Mouse (Mus musculus) large intestine, adult 2 months (tissue): ENCODE data around the gene Kiz. TPM values are rescaled to one million over a fixed set of nuclear protein-coding genes. Genes with fewer than 3 reads are reported as not detected.

Experiments
- DNase-seq: peaks from one replicate; pipeline ENCODE4 v3.0.0-alpha.2; 2012; ENCODE audit warnings: low read depth, low spot score
- WGBS: fragments of 180-500 bp; shearing (Covaris S2); methylation state at CpG from one replicate; pipeline ENCODE4 v1.1.7; 2018; 5-methylcytosine and 5-hydroxymethylcytosine counted together
- polyA plus RNA-seq: library from polyadenylated mRNA; depleted of rRNA; stranded (reverse); fragments of >200 nt; gene quantifications from 2 replicates; pipeline ENCODE4 v1.2.3, GENCODE M21; 2012; rRNA removed

The Kiz gene
- polyA plus RNA-seq: 1.5 and 2.1 TPM in 2 replicates

DNA sequence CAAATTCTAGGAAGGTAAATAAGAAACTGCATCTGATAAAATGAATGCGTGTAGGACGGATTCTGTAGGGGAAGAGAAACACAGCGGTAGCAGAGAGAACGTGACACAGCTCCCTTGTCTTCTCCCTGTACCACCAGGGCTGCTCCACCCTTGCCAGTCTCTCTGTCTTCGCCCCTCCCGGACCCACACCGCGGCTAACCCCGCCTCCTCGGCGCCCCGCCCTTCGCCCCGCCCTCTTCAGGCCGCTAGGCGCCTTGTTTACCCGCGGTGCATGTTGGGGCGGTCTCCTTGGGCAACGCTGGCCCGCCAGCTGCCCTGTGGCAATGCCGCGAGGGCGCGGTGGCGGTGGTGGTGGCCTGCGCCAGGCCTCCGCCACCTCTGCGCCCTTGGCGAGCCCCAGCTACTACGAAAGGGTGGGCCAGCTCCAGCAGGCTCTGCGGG is at the start of gene Kiz:
Kiz (plus strand) TSS at position 266 of the 441 bp plus-strand sequence.
- WGBS: under 1% methylated on average over 32 of the region's 32 CpGs
- peak; percentile 78 for DNase-seq

DNA sequence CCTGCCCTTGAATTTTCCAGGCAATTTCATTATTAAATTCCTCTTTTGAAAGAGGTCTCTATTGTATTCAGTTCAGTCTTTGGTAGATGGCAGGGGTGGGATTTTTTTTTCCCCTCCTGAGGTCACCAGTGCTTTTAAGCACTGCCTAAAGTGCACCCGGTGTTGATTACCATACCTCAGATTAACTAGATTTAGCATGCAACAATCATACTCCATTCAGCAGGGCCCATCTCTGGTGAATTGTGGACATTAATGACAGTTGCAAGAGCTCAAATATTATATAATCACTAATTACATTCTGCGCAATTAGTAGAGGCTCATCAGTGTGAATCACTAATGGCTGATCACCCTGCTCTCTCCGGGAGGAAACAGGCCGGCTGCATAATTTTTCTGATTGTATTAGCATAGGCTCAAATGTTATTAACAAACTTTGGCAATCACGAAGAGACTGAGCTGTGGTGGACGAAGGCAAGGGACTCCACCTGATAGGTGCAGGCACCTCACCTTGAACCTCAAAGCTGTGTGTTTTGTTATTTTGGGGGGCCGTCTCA is 45.9 kb upstream of the Kiz start:
- no peak for DNase-seq
- 85% methylated on average over 7 of the region's 7 CpGs for WGBS

DNA sequence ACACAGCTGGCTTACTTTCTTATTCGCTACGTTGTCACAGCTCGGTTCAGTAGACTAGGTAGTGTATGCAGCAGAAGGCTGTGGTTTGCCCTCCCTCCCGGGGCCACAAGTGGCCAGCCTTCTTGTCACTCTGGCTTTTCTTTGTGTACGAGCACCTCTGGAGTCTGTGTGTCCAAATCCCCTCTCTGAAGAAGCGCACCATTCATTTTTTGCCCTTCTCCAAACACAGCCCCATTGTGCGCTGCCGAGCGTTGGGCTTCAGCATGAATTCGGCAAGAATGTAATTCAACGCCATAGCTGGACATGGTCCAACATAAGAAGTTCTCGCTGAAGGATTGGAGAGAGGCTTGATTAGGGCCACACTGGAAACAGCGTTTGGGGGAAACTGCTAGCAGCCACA is 45.0 kb upstream of the Kiz start:
- WGBS: 72% methylated on average over 13 of the region's 13 CpGs
- DNase-seq: no peak

DNA sequence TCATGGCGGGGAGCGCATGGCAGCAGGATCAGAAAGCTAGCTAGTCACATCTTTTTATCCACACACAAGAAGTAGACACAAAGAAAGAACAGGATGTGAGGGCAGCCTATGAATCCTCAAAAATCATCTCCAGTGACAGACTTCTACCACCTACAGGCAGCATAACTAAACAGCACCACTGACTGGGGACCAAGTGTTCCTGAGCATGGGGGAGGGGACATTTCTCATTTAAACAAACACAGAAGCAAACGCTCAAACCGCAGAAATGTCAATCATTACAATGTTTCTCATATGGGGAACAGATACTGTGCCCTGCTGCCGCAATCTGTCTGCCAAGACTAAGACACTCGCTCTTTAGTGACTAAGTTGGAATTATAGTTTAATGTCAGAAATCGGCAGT is 40.7 kb upstream of the Kiz start:
- DNase-seq: no peak
- 71% methylated on average over 7 of the region's 7 CpGs for WGBS

DNA sequence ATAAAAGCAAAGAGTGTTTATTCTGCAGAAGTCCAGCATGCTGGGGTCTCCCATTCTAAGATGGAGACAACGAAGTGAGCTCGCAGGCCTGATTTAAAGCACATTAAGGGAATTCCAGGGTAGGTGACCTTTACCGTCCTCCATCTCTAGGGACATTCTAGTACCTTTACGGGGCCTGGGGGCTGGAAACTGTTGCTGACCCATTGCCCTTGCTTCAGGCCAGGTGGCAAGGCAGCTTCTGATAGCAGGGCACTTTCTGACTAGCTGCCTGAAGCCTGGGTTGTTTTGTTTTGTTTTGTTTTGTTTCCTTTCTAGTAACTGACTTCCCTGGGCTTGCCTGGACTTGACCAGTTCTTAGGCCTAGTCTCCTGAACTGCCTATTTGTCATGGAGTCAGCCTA is 36.6 kb upstream of the Kiz start:
- no peak for DNase-seq
- 84% methylated on average over 4 of the region's 4 CpGs for WGBS

DNA sequence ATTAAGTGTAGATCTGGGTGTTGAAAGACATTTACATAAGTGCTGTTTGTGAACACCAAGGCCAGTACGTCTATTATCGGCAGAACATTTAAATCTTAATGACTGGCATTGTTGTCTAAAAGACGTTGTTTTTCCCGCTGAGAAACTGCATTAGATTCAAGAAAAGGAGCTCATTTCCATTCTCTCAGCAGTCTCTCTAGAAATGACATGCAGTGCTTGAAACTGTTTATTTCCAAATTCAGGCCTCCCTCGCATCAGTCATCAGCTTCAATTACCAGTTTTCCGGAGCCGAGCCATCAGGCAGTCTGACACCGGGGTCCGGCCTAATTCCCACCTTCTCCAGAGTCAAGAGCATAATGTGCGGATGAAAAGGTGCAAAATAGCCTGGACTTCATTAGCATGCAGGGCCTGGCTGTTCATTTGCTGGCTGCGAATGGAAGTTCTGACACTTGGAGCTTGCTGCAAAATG is 32.1 kb upstream of the Kiz start:
- no peak for DNase-seq
- WGBS: 72% methylated on average over 11 of the region's 11 CpGs

DNA sequence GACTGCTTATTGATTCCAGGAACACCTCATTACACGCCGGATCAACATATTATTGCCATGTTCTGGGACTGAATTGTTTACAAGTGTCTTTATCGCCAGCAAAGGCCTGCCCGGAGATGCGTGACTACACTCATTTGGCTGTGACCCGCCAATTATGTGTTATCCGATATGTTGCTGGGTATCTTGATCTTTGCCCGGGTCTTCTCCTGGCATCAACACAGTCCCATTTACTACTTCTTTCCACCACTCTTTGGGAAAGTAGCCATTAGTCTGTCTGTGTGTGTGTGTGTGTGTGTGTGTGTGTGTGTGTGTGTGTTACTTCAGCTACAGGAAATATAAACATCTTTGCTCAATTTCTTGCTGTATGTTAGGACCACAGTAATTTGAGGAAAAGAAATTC is 31.6 kb upstream of the Kiz start:
- whole genome bisulfite sequencing: 79% methylated on average over 8 of the region's 8 CpGs
- no peak for DNase-seq

DNA sequence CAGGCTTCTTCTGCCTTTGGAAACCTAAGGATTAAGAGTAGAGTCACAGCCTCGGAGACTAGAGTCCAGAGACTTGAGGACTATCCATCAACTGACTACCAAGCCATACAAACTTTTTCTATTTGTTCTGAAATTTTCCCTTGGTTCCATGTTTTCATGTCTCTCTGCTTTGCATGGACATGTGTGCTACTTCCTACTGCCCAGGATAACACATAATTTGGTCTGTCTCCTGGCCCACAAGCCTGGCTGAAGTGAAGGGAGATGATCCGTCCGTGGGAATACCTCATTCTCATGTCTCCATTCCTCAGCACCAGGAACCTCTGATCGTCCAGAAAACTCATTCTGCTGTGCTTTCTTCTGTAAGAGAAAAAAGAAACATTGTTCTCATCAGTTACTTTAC is 27.7 kb upstream of the Kiz start:
- DNase-seq: no peak
- 79% methylated on average over 4 of the region's 4 CpGs for WGBS

DNA sequence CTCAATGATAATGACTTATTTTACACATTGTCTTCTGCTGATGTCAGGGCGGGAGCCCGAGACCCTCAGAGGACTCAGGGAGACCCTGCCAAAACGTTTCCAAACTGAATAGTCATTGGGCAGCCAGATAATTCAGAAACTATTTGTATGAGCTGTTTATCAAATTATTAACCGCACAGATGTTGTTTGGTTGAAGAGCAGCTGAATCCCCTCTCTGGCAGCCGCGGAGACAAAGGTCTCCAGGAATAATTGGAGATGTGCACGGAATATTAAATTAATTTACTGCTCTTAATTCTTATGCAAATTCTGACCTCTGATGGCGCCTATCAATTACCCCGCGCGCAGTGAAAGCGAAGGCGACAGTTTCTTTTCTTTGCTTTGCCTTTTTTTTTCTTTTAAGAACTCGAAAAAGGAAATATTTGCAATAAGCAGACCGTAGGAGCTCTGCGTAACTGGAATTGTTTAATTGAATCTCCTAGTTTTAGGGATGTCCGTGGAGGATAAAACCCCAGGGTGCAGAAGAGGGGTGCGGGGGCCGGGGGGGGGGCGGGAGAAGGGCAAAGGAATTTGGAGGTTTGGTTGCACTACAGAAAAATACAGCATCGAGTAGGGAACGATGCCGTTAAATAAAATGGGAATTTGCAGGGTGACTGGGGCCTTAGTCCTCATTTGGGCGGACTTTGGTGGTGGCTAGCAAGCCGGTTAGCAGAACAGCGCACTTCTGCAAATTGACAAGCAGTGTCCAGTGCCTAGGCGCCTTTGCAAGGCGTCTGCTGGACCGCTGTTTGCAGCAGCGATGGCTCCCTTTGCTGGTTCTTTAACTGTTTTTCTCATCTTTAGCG is 22.2 kb upstream of the Kiz start:
- 11% methylated on average over 31 of the region's 31 CpGs for WGBS
- DNase-seq: no peak

DNA sequence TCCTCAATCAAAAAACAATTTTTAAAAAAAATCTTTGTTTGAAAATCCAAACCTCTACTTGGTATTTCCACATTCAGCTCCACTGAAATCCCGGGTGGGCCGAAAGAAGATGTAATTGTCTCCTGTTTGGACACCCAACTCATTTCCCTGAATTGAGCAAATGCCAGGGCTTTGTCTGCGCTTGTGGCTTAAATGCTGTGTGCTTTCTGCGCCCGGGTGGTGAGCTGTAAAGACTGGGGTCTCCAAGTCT is 21.7 kb upstream of the Kiz start:
- no peak for DNase-seq
- 2% methylated on average over 5 of the region's 5 CpGs for WGBS

DNA sequence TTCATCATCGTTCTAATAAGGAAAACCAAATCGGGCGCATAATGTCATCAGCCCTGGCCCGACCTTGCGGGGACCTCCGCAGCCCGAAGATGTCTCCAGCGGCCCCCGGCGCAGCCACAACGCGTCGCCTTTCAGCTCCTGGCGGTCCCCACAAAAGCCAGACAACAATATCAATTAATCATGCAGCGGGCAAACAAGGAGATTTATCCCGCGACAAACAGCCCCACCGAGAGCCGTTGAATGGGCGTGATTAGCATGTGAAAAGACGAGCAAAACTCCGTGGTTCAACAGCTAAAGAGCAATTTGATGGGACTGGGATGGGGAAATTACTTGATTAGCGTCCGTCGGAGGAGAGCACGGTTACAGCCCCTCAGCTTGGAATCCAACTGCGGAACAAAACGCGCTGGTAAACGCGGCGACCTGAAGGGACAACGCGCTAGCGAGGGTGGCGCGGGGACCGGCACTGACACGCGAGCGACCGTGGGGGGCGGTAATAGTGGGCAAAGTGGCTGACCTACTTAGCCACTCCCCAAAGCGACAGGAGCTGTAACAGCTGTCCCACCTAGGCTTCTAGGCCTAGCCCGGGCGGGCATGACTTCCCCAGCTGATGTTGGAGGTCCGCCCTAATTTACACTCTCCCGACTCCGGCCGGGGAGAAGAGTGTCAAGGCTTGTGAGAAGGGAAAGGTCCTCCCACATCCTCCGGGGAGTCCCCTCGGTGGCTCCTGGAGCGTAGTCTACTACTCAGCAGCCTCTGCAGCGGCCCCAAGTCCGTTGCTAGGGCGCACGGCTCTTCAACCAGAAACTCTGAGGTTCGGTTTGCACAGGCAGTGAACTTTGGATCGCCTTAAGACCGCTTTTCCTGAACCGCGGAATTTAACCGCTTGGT is 21.1 kb upstream of the Kiz start:
- 2% methylated on average over 63 of the region's 63 CpGs for WGBS
- DNase-seq: no peak

DNA sequence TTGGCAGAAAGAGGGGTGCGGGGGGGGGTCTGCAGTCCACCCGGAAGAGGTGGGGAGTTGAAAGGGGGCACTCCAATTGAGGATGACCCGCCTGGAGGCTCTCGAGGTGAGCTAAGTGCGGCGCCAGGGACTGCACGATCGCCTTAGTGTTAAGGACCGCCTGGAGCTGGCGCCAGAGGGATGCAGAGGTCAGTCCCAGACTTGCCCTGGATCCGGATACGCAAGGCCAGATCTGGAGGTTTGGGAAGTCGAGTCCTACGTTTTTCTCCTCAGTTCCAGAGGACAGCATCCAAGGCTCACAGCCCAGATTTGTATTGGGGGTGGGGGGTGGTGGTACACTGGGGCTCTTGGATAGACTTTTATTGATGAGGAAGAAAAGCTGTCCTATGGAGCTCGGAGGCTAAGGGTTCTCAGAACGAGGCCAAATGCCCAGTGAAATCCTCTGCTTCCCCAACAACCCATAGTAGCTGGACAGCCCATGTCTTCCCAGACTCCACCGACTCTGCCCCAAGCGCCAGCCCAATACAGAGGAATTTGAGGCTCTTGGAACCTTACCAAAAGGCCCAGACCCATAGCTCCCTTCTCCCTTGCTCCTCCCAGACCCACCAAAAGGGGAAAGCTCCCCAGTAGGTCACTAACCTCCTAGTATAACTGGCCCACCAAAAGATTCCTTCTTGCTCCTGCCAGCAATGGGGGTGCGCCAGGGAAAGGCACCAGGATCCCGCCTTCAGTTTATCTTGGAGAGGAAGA is 20.2 kb upstream of the Kiz start:
- no peak for DNase-seq
- WGBS: 9% methylated on average over 20 of the region's 20 CpGs

DNA sequence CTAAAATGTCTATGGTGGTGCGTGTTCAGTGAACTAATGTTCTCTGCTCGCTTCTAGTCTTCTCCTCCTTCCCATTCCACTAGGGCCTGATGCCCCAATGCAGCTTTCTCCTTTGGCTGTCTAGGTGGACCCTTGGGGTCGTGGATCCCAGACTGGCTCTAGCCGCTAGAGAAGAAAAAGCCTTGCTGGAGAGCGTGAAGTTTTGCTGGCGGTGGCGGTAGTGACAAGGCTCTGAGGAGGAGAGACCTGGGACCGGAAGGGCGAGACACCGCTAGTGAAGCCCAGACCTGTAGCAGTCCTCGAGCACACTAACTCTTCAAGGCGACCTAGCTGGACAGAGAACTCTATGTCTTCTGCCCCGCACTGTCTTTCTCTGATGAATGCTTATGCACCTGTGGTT is 19.4 kb upstream of the Kiz start:
- 8% methylated on average over 13 of the region's 13 CpGs for WGBS
- no peak for DNase-seq

DNA sequence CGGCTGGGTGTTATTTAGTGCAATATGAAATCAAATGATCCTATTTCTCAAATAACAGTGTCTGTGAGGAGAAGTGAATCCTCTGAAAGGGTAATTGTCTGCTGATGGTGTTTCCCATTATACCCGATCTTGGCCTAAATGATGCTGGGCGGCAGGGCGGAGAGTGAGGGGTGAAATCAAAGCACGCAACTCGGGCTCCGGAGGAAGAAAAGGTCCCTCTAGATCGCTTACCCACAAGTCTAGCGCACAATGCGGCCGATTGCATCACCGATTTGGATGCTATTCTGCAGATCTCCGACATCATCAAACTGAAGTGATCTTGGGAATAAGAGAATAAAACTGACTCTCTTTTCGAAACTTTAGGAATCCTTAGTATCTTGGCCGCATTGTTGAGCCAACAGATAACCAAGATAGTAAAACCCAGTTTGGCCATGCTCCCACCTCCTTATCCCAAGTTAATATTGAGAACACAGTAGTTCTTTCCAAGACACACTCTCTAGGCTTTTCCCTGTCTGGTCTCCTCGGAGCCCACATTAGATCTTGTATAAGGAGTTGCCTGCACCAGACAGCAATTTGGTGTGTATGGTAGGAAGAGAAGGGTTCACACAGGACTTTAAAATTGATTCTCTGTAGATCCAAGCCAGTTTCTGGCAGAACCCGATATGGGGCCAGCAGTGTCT is 18.7 kb upstream of the Kiz start:
- 14% methylated on average over 17 of the region's 17 CpGs for WGBS
- no peak for DNase-seq

DNA sequence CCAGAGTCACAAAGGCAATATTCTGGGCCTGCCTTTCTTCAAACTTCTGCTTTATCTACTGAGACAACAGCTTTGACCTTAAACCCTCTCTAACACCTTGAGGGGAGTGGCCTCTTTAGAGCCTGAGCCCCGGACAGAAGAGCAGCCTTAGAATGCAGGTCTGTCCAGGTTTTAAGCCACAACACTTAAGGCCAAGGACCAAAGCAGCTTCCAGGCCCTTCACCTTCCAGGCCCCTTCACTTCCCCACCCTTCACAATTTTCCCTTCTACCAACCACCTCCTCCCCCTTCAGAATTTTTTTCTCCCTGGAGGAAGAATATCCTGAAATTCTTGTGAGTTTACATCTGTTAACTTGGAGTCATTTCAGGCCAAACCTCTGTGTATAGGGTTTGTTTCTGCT is 18.0 kb upstream of the Kiz start:
- 20% methylated on average over 1 of the region's 1 CpGs for WGBS
- DNase-seq: no peak

DNA sequence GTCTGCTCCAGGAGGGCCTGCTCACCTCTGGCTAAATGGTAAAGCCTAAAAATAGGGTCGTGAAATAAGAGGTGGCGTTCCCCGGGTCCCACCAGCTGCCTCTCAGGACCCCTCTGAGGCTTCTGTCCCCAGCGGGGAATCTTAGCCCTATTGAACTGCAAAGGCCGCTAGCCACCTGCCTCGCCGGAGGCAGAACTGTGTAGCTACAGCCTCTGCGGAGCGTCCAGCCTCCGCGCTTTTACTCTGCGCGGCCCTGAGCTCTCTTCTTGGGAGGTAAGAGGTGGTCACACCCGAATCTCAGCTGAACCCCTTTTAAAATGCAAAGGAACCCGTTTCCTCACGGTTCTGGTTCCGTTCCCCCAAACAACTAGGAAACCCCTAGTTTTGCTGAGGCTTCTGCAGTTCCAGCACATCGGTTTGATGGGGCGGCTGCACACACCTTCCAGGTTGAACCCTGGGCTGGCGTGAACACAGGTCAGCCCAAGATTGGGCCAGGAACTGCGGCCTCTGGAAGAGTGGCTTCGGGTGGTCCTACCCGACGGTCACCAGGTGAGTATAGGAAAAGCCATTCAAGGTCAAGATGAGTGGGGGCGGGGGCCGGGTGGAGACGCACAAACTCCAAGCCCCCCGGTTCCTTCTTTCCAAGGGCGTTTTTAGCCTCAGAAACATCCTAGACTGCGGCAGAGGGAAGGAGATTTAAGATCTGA is 16.9 kb upstream of the Kiz start:
- DNase-seq: no peak
- WGBS: 7% methylated on average over 30 of the region's 30 CpGs

DNA sequence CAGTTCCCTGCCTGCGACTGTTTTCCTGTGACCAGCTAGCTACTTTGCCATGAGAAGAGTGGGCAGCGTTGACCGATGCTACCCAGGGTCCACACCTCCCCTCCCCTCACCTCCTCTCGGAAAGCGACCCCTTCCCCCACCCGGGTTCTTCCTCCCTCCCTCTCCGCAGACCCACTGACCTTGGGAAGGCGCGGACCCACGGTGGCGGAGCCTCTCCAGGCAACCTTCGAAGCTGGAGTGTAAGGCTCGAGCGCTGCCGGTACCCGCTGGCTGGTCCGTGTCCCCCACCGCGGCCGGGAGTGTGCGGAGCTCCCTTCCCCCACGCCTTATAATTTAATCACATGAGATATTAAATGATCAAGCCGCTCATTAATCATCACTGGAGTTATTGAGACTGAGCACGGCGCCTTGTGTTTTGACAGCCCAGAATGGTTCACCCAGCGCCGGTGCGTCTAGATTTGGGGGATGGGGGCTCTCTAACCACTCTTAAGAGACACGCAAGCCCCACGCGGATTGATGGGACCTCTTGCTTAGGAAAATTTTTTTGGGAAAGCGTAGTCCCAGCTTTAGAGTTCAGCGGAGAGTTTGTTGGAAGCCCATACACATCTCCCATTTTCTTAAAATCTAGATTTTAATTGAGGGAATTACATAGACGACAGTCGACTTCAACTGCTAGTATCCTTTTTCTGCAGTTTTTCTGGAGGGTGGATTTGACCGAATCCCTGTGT is 16.2 kb upstream of the Kiz start:
- WGBS: 8% methylated on average over 36 of the region's 36 CpGs

DNA sequence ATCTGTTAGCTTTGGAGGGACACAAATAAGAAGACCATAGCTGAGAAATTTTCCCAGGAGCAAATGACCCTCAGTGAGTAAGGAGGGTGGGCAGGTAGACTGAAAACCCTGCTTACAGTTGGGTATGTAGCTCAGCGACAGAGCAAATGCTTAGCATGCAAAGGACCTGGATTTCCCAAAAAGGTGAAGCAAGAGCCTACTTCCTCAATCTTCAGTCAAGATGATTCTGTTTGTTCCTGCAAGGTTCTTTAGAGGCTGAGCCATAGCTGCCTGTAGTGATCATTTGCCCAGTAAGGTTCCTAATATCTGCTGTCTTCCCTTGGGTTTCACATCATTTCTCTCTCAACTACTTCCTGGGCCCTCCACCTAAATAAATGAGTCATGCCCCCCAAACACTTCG is 7.8 kb upstream of the Kiz start:
- WGBS: 87% methylated on average over 2 of the region's 2 CpGs
- DNase-seq: no peak

More for the DNA sequence above, 16.2 kb upstream of the Kiz start:
- DNase-seq: no peak
